Mouse (Mus musculus) heart, adult 18-20 months (tissue): ENCODE data around the gene Eda. TPM values are rescaled to one million over a fixed set of nuclear protein-coding genes. Genes with fewer than 3 reads are reported as not detected.
"Not testable (repeated sequence)": the region's sequence is repeated elsewhere in the genome, so short reads cannot be mapped to it uniquely, and the experiment has no call there.

ENCODE experiments used
- DNase-seq, 2 experiments: peaks; one replicate each; pipeline ENCODE4 v3.0.0; 2021 to 2022; ENCODE audit warnings: mixed read lengths in 1 of 2
- microRNA-seq, 2 experiments: library from miRNA; unstranded; fragments of <30 nt; microRNA quantifications; one replicate each; pipeline ENCODE4 v1.2.0; 2022
- total RNA-seq, 2 experiments: library from RNA; stranded (reverse); gene quantifications; 2 replicates each; pipeline ENCODE4 v1.2.3; 2021

Eda gene
- total RNA-seq, 2 experiments from 2014 or later = 1.6 to 1.9 TPM

GRCm38 (mm10) chrX:100409245-100409644 is 433.8 kb downstream of the Eda start:
- no peak for DNase-seq

- no peak for DNase-seq
Observed at GRCm38 (mm10) chrX:100428693-100429092, 453.3 kb downstream of the Eda start, which contains the start of gene Otud6a. TSS of gene Otud6a (plus strand) at chrX:100429013.

- DNase-seq = peak in 1 of 2 experiments; percentile 1
Observed at GRCm38 (mm10) chrX:100432311-100432710, 456.9 kb downstream of the Eda start.

DNA sequence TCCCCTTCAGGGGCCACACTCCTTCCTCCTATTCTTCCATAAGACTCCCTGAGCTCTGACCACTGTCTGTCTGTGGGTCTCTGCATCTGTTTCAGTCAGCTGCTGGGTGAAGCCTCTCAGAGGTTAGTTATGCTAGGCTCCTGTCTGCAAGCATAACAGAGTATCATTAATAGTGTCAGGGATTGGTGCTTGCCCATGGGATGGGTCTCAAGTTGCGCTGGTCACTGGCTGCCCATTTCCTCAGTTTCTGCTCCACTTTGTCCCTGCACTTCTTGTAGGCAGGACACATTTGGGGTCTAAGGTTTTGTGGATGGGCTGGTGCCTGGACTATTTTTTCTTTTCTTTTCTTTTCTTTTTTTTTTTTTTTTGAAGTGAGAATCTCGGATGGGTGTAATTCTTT is 467.2 kb downstream of the Eda start, which contains the start of gene Awat2:
Gene Awat2, minus strand, starts transcription at position 101 of the 400 bp plus-strand sequence.
- DNase-seq = not testable (repeated sequence)

- no peak for DNase-seq
Observed at GRCm38 (mm10) chrX:100443532-100443931, 468.1 kb downstream of the Eda start.

Small RNA genes within 50 kb of the gene (microRNA-seq; reads per million reads assigned to microRNA genes)
- gene Mir676 = 1,614 to 2,053 reads per million in 2 experiments

Other genes with a start within 250 kb of the Eda start
- gene Tmem28, start 154.6 kb upstream of the Eda start, total RNA-seq = under 1 TPM in 1 of 2 experiments, not detected in 1; 0.18 TPM